Mouse (Mus musculus) c-Kit-negative CD71-positive TER-119-positive erythroid progenitor cells, embryonic 14.5 days (primary cell): ENCODE results near the gene Dcun1d1.

Experiments
- DNase-seq: peaks from one replicate; pipeline ENCODE4 v3.0.0-alpha.2; 2013; ENCODE audit warnings: low read depth, low spot score

The Dcun1d1 gene

DNA sequence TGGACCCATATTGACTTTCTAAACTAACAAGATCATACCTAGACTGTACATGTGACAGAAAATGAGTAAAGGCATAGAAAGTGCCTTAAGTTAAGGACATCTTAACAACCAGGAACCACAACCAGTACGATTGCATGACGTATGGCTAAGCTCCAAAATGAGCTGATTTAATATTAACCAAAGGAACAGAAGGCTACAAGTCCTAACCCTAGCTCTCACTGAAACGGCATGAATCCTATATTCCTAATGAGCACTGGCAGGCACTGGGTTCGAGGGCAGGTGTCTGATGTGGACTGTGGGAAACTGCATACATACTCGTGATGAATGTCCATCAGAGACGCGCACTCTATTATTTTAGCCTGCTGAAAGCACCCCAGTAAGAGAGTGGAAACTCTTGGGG lies 5.9 kb downstream of the Dcun1d1 start:
- no peak for DNase-seq

DNA sequence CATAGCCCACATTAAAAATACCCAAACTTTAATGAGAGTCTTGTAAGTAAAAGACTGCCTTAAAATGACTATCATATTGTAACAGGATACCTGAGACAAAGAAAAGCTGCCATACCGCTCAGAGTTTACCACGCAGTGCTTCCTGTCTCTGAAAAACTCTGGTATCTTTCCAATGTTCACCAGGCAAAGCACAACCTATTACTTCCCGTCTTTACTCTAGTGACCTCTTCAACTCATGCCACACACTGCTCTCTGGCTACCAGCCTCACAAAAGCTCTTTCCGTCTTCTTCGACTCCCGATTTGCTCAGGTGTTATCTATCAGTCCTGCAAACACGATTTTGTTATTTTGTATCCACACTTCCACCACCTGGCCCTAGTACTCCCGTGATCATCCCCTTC lies 7.4 kb downstream of the Dcun1d1 start:
- no peak for DNase-seq

DNA sequence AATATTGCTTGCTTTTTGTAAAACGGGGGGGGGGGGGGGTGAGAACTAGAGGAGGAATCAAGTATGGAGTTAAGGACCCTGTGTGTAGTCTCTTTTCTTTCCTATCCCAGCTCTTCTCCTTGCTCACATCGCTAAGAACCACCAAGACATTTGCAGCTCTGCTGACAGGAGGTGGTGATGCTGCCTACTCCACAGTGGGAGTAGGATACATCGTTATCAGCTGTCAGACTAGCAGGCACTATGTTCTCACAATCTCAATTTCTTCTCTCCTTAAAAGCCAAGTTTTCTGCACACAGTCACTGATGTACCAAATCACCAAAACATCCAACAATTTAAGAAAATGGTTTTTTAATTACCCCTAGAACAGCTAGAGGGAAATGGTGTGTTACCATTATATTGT lies 7.8 kb downstream of the Dcun1d1 start:
- DNase-seq, result no peak

DNA sequence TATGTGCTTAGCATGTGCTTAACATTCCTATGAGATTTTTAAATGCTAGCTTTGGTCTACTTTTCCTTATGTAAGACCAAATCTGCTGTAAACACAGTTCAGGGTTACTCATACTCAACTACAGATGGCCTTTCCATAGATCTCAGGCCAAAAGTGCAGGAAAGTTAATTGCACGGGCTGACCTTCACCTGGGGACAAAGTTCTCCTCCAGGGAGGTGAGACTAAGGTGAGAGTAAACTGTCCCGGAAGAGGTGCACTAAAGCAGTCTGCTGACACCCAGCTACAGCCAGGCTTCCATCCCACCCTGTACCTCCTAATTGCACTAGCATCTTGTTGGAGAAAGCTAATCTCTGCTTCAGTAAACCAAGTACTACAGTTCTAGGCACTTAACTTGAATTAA lies 11.4 kb downstream of the Dcun1d1 start:
- no peak for DNase-seq

DNA sequence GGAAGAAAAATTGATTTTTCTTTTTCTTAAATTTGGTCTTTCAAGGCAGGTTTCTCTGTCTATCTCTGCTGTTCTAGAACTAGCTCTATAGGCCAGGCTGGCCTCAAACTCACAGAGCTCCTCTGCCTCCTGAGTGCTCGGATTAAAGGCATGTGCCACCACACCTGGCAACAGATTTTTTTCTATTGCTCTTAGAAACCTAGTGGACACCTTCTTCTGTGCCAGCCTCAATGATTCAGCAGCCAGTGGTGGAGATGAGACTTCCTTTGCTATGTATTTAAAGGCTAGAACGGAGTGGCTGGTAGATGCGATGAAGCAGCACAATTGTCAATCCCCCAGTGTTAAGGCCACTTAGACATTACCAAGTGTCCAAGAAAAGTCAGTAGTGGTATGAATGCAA lies 13.2 kb downstream of the Dcun1d1 start:
- DNase-seq, result peak; percentile 60

DNA sequence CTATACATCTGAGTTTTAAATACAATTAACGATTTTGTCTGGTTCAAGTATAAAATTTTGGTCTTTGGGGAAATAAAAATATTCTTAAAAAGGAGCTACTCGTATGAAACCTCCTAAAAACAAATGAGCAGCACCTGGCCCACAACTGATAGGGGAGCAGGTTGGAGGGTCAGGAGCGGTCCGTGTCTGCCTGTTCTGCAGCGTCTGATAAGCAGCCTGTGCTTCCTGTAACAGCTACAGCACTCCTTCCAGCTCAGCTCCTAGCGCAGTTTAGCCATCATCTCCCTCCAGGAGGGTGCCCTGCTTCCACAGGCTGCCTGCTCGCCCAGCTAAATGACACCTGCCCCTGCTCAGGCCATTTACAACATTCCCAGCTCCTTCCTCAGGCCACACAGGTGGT lies 13.8 kb downstream of the Dcun1d1 start:
- peak; percentile 76 for DNase-seq

DNA sequence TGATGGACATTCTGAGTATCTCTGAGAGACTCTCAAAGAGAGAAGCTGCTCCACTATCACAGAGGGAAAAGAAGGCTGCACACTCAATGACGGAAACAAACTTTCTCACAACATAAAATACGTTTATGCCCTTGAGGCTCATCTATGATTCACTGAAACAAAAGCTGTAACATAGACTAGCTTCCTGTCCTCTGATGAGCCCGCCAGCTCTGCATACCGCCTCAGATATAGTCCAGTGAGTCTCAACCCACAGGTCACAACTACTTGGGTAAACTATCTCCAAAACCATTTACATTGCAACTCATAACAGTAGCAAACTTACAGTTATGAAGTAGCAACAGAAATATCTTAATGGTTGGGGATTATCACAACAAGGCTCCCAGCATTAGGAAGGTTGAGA lies 14.7 kb downstream of the Dcun1d1 start:
- DNase-seq, result no peak

DNA sequence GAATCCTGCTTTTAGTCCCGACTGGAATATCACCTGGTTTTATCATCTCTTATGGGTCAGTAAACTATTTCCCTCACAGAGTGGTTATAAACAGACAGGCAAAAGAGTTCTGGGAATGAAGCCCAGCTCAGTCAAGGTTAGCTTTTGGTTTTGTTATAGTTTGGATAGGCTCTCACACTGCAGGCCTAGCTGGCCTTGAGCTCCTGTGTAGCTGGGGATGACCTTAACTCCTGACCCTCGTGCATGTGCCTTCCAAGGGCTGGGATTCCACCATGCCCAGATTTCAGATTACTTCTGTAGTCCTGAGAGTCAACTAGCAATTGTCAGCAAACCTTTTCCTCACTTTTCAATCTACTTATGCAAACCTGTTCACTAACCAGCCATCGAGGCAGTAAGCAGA lies 19.0 kb downstream of the Dcun1d1 start:
- no peak for DNase-seq

DNA sequence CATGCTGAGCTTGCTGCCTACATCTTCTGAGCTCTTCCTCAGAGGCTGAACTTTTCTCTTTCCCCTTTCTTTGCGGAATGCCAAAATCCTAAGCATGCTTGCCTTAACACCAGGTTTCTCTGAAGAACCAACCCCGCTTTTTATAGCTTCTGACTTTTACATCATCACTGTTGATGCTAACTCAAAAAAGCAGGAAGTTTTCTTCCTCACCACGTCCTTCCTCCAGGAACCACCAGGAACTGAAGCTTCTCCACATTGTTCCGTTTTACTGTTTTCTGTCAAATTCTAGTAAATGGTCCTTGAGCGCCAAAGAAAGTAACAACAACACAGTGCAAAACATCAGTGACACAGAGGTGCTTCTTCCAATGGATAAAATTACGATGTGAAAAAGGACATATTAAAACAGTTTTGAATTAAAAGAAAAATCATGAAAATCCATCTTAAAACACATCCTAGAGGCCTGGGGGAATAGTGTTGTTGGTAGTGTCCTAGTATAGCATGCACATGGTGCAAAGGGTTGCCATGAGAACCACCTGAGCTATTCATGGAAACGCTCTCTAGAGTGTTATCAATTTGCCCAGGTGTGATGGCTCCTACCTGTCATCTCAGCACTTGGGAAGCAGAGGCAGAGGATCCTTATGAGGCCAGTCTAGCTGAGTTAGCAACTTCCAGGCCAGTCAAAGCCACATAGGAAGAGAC lies 28.1 kb downstream of the Dcun1d1 start:
- DNase-seq, result no peak

DNA sequence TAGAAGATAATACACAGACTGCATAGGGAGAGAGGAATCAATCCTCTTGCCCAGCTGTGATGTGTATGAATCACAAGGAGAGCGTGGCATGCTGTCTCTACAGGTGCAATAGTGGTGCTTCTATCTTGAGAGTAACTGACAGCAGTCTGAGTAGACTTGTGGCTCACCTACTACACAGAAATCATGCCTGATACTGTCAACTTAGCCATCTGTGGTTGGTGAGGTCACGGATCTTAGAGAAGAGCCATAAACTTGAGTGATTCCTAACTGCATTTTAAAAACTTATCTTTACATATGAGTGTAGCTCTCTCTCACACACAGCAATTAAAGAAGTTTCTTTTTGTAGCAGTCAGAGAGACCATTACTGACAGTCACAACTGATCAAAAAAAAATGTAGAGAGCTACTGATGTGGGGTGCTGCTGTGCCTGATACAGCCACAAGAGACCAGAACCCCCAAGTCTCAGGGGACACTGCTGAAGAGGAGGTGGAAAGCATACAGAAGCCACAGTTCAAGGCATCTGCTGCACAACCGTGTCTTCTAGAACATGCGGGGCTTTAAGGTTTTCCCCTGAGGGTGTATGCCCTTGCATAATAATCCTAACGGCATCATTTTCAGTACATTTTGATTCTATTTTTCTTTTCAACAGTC lies 36.6 kb downstream of the Dcun1d1 start:
- no peak for DNase-seq

DNA sequence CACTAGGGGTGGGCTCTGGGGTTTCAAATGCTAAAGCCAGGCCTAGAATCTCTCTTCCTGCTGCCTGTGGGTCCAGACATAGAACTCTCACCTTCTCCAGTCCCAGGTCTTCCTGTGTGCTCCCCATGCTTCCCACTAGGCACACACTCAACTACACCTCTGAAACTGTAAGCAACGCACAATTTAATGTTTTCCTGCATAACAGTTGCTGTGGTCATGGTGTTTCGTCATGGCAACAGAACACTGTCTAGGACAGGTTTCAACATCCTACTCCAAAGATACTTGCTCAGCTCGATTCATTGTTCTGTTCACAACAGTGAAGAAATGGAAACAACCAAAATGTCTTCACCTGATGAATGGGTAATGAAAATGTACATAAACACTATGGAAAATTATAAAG lies 38.1 kb downstream of the Dcun1d1 start:
- DNase-seq, result no peak

DNA sequence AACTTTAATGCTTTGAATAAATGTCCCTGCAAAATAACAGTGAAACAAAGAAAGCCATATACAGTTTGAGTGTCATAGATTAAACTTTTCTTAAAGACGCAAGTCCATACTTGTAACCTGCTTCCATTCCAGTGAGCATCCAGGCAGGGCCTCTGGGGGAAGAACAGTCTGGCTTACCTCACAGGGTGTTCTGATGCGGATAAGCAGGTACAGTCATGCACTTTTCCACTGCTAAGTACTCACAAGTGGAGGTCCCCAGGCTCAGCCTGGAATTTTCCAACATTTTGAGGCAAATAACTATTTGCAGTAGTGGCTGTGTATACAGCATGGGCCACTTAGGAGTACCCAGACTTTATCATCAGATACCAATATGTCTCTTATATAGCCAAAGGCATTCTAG lies 39.3 kb downstream of the Dcun1d1 start:
- no peak for DNase-seq

DNA sequence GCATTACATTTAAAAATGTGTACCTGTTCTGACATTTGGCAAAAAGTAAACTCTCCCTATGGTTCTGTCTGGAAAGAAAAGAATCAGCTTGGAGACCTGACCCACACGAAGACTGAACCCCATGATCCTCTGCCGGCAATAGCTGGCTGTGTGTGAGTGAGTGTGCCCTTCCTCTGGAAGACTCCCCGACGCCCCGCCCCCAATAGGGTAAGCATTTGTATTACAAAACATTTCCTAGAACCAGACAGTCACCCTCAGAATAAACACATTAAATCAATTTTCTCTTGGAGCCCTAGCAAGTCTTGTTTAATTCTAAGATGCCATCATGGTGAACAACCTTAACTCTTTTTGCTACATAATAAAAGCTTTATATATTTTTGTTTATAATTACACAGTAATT lies 44.1 kb downstream of the Dcun1d1 start:
- DNase-seq, result no peak

DNA sequence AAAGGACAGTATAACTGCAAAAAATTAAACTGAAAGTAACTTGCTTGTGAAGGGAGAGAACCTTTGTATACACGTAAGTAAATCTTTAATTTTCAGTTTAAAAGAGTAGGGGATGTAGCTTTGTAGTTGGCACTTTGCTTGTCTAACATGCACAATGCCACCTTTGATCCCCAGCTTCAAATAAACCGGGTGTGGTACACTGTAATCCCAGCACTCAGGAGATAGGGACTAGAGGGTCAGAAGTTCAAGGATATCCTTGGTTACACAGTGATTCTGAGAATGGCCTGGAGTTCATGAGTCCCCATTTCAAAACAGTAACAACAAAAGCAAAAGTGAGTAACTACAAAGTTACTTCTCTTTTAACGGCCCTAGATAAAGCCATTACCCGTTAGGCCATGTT lies 46.1 kb downstream of the Dcun1d1 start:
- no peak for DNase-seq

DNA sequence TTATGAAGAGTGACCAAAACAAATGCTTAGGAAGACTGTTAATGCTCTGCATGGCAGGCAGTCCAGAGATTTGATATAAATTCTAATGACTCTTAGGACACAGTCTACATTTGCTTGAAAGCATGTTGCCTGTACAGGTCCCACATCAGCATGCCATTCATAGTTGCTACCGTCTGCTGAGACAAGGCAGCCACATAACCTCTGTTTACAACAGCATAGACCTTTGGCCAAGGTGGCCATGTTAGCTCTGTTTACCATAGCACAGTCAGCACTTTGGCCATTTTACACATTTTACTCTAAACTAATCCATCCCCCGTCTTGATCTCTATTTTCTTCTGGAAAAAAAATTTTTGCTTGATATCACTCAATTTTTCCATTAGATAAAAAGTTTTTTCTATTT lies 47.7 kb downstream of the Dcun1d1 start:
- DNase-seq, result no peak

DNA sequence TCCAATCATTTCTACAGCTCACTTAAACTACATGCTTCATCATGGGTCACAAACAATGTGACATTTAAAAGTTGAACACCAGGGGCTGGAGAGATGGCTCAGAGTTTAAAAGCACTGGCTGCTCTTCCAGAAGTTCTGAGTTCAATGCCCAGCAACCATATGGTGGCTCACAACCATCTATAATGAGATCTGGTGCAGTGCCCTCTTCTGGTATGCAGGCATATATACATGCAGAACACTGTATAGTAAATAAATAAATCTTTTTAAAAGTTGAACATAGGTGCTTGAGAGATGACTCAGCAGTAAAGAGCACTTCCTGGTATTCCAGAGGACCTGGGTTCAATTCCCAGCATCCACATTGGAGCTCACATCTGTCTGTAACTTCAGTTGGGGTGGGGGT lies 54.0 kb downstream of the Dcun1d1 start:
- DNase-seq, result no peak

DNA sequence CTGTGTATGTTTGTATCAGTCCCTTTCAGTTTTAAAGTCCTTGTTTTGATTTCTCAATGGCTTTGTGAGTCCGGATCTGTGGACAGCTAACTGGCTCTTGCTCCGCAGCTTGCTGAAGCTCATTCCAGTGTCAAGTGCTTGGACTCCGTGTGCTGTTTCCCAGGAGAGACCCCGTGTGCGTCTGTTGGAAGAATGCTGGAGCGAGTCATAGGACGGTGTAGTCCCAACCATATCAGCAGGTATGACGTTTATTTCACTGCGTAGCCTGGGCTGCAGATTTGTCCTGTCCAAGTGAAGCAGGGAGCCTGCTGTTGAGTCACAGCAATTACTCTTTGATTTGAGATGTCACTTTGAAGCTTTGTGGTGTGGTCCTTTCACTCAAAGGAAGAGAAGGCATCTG lies 87.9 kb downstream of the Dcun1d1 start:
- no peak for DNase-seq
